Mouse (Mus musculus): ENCODE measurements around the gene Clcn5.

- TF ChIP-seq CTCF (conservative IDR thresholded peaks at IDR 0.05; ENCODE audit: low read length) (no peak), NANOG (IDR thresholded peaks at IDR 0.05; ENCODE audit: borderline replicate concordance, low read length) (no peak), POU5F1 (IDR thresholded peaks at IDR 0.05; ENCODE audit: borderline replicate concordance, low read length) (no peak)
Observed at GRCm38 (mm10) chrX:7314645-7315044, 4.5 kb downstream of the Clcn5 start.

All from E14TG2a.4 (cell line).